Mouse (Mus musculus) cortical plate, adult 2 months (tissue): Measurements from ENCODE around the gene Tagln3. TPM values are rescaled to one million over a fixed set of nuclear protein-coding genes. Genes with fewer than 3 reads are reported as not detected.

ENCODE experiments used
- H3K27ac ChIP-seq: fragments of 200-500 bp; 2 replicates; pipeline ENCODE4 v1.5.1; 2012; ENCODE audit warnings: low read length, control low read depth, inconsistent platforms; ENCODE audit not compliant: insufficient read depth
- H3K4me1 ChIP-seq: fragments of 200-500 bp; 2 replicates; pipeline ENCODE4 v1.6.1; 2011; ENCODE audit warnings: low read length; ENCODE audit not compliant: control insufficient read depth, insufficient read depth
- H3K4me3 ChIP-seq: fragments of 200-500 bp; 2 replicates; pipeline ENCODE4 v1.5.1; 2011; ENCODE audit warnings: mild to moderate bottlenecking, low read length, control low read depth; ENCODE audit not compliant: insufficient read depth
- CTCF ChIP-seq: fragments of 200-500 bp; IDR thresholded peaks from 2 replicates; pipeline ENCODE4 v1.5.1; 2011; ENCODE audit warnings: mild to moderate bottlenecking, control low read depth, low read length; ENCODE audit not compliant: insufficient read depth; ENCODE audit errors: extremely low read depth
- POLR2A ChIP-seq: fragments of 200-500 bp; IDR thresholded peaks from 2 replicates; pipeline ENCODE4 v1.6.1; 2011; ENCODE audit warnings: mild to moderate bottlenecking, low read length, control low read depth; ENCODE audit not compliant: insufficient read depth; ENCODE audit errors: extremely low read depth
- polyA plus RNA-seq: library from polyadenylated mRNA; depleted of rRNA; stranded (reverse); fragments of >200 nt; gene quantifications from 2 replicates; pipeline ENCODE4 v1.2.3, GENCODE M21; 2012

Tagln3 gene
- polyA plus RNA-seq, 1 experiment, result 615 TPM

- H3K4me1 ChIP-seq, result no peaks in the 10 kb centered on the region
- TF ChIP-seq POLR2A (no peak), CTCF (no peak)
- no peak overlapping the region for H3K27ac ChIP-seq
Observed at GRCm38 (mm10) chr16:45757421-45758078, 33.1 kb upstream of the Tagln3 start.

DNA sequence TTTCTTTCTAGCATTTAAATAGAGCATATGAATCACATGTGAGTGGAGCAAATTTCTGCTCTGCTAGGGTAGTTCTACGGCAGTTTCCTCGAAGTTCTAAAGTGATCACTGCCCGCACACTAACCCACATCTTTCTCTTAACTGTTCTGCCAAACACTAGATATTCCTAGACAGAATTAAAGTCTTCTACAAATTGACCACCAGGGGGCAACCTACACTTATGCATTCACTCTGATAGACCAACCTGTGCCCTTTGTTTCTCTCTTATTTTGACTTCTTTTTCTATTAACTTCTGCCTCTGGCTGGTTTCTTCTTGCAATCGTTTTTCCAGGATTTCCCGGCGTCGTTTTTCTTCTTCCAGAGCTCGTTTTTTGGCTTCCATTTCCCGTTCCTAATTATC lies 32.4 kb upstream of the Tagln3 start:
- Histone ChIP-seq H3K4me3 (no peak overlapping the region), H3K27ac (no peak overlapping the region), H3K4me1 (no peaks in the 10 kb centered on the region)
- TF ChIP-seq POLR2A (no peak), CTCF (peak; percentile 22; the same call in 1 of the 2 replicates)

More at GRCm38 (mm10) chr16:45757421-45758078, 33.1 kb upstream of the Tagln3 start:
- no peak overlapping the region for H3K4me3 ChIP-seq

GRCm38 (mm10) chr16:45743591-45744144 lies 19.3 kb upstream of the Tagln3 start:
- Histone ChIP-seq H3K4me1 (no peaks in the 10 kb centered on the region), H3K27ac (no peak overlapping the region), H3K4me3 (peak overlapping the region; percentile 85; the same call in 1 of the 2 replicates)
- TF ChIP-seq POLR2A (no peak), CTCF (no peak)

- peak within 1 kb of the TSS; percentile 95 for H3K27ac ChIP-seq
- peak within 1 kb of the TSS; percentile 85 for H3K4me3 ChIP-seq
- TF ChIP-seq CTCF, result no peak
- peak; percentile 88 for TF ChIP-seq POLR2A
- no peaks in the 10 kb centered on the region for H3K4me1 ChIP-seq
Observed at GRCm38 (mm10) chr16:45742615-45743476, 18.4 kb upstream of the Tagln3 start, which contains the start of gene Abhd10. Gene Abhd10, minus strand, starts transcription at chr16:45742955.

- Histone ChIP-seq H3K27ac (no peak overlapping the region), H3K4me3 (no peak overlapping the region), H3K4me1 (no peaks in the 10 kb centered on the region)
- no peak for TF ChIP-seq CTCF
- TF ChIP-seq POLR2A, result no peak
Observed at GRCm38 (mm10) chr16:45737880-45738279, 13.5 kb upstream of the Tagln3 start.

DNA sequence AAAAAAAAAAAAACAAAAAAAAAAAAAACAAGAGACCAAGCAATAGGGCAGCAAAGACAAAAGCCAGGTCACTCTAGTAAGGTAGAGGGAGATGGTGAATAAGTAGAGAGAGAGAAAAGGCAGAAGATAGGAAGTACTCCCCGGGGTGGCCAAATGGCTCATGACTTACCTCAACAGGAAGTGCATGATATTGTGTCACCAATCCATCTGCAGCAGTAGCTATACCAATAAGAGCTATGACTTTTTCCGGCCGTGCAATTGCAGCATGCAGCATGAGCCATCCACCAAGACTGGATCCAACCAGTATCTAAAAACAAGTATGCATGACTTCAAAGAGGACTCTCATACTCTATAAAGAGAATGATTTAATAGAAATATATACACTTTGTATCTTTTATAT lies 12.3 kb upstream of the Tagln3 start:
- no peak for TF ChIP-seq CTCF
- TF ChIP-seq POLR2A, result no peak
- H3K4me1 ChIP-seq, result no peaks in the 10 kb centered on the region
- no peak overlapping the region for H3K27ac ChIP-seq
- H3K4me3 ChIP-seq, result no peak overlapping the region

DNA sequence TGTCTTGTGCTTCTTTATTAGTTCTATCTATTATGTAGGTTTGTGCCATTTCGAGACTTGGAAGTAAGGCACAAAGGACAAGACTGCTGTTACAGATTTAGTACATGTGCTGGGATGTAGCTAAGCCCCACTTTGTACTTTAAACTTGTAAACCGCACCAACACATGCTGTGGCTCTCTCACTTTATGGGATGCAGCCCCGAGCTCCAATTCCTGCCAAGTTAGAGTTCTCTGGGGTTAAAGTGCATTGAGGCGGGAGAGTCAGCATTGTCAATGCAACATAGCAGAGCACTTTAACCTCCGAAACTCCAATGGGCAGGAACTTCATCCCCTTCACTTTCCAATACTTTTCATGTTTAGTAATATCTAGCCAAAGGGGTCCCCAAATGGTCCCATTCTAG lies 4.8 kb upstream of the Tagln3 start:
- no peaks in the 10 kb centered on the region for H3K4me1 ChIP-seq
- H3K27ac ChIP-seq, result peak overlapping the region; percentile 38; the same call in 1 of the 2 replicates
- H3K4me3 ChIP-seq, result no peak overlapping the region
- TF ChIP-seq CTCF, result no peak
- TF ChIP-seq POLR2A, result no peak

- Histone ChIP-seq H3K4me1 (peaks cover 17% of the 10 kb centered on the region), H3K27ac (peak overlapping the region; percentile 93), H3K4me3 (peak overlapping the region; percentile 87)
- TF ChIP-seq CTCF, result no peak
- no peak for TF ChIP-seq POLR2A
Observed at GRCm38 (mm10) chr16:45724742-45725102, 314 bp upstream of the Tagln3 start.

GRCm38 (mm10) chr16:45723172-45723901 lies 1.1 kb downstream of the Tagln3 start:
- H3K4me3 ChIP-seq, result peak overlapping the region; percentile 87
- H3K27ac ChIP-seq, result peak overlapping the region; percentile 93
- TF ChIP-seq POLR2A (no peak), CTCF (no peak)
- H3K4me1 ChIP-seq, result peaks cover 17% of the 10 kb centered on the region
